Mouse (Mus musculus): Measurements from ENCODE around the gene Gne.
A peak's percentile ranks its signal among the peaks of the same experiment; 100 is the strongest.

Gene Gne

GRCm38 (mm10) chr4:44083945-44084344, at the start of gene Gne:
Gene Gne (minus strand): TSS chr4:44084177.
- no peak for DNase-seq

GRCm38 (mm10) chr4:44126805-44127204, 42.8 kb upstream of the Gne start:
- DNase-seq: peak; percentile 49

GRCm38 (mm10) chr4:44119410-44120201, 35.6 kb upstream of the Gne start:
- DNase-seq: no peak

- no peak for DNase-seq
Observed at GRCm38 (mm10) chr4:44115046-44115445, 31.1 kb upstream of the Gne start.

- peak; percentile 31 for DNase-seq
Observed at GRCm38 (mm10) chr4:44113393-44114138, 29.6 kb upstream of the Gne start.

- no peak for DNase-seq
Observed at GRCm38 (mm10) chr4:44112741-44113140, 28.8 kb upstream of the Gne start.

- DNase-seq: no peak
Observed at GRCm38 (mm10) chr4:44110771-44111170, 26.8 kb upstream of the Gne start.

- no peak for DNase-seq
Observed at GRCm38 (mm10) chr4:44108297-44108696, 24.3 kb upstream of the Gne start.

GRCm38 (mm10) chr4:44107339-44107738, 23.4 kb upstream of the Gne start:
- no peak for DNase-seq

GRCm38 (mm10) chr4:44106297-44106821, 22.4 kb upstream of the Gne start:
- peak; percentile 53 for DNase-seq

GRCm38 (mm10) chr4:44104195-44104917, 20.4 kb upstream of the Gne start:
- no peak for DNase-seq

GRCm38 (mm10) chr4:44103620-44104019, 19.6 kb upstream of the Gne start:
- peak; percentile 69 for DNase-seq

- no peak for DNase-seq
Observed at GRCm38 (mm10) chr4:44097576-44098335, 13.8 kb upstream of the Gne start.

- DNase-seq: no peak
Observed at GRCm38 (mm10) chr4:44094475-44094874, 10.5 kb upstream of the Gne start.

GRCm38 (mm10) chr4:44092359-44092758, 8.4 kb upstream of the Gne start:
- no peak for DNase-seq

- DNase-seq: no peak
Observed at GRCm38 (mm10) chr4:44085566-44085965, 1.6 kb upstream of the Gne start.

GRCm38 (mm10) chr4:44084602-44085325, 787 bp upstream of the Gne start:
- DNase-seq: no peak

GRCm38 (mm10) chr4:44078358-44078933, 5.5 kb downstream of the Gne start:
- no peak for DNase-seq

- no peak for DNase-seq
Observed at GRCm38 (mm10) chr4:44074422-44074821, 9.6 kb downstream of the Gne start.

GRCm38 (mm10) chr4:44073799-44074198, 10.2 kb downstream of the Gne start:
- no peak for DNase-seq

- no peak for DNase-seq
Observed at GRCm38 (mm10) chr4:44072873-44073441, 11.0 kb downstream of the Gne start.

Measured in thymus, postnatal 25 days (tissue).